Mouse (Mus musculus) heart, postnatal 0 days (tissue): ENCODE measurements at regions not wholly inside any gene's neighbourhood (a gene's known extent, or its start where the extent isn't known, plus 50 kb on each side); places are given as distances from the start of the nearest gene placed in this dataset.

ENCODE experiments used
- CTCF ChIP-seq: IDR thresholded peaks from 2 replicates; pipeline ENCODE4 v1.5.1; 2016; ENCODE audit warnings: antibody characterized with exemption, control low read depth, low read depth
- EP300 ChIP-seq: IDR thresholded peaks from 2 replicates; pipeline ENCODE4 v1.6.1; 2016; ENCODE audit warnings: antibody characterized with exemption, low read depth

- no peak for TF ChIP-seq CTCF
- TF ChIP-seq EP300 = no peak
Measured at GRCm38 (mm10) chr11:41010096-41010495, 255.0 kb upstream of the Ccng1 start.
